Mouse (Mus musculus): ENCODE results near the gene Hoxd12.

GRCm38 (mm10) chr2:74681594-74682531, 7.0 kb downstream of the Hoxd12 start:
- TF ChIP-seq POLR2A (IDR thresholded peaks at IDR 0.05; ENCODE audit: borderline replicate concordance, control insufficient read depth, low read depth, low read length) (no peak), CTCF (IDR thresholded peaks at IDR 0.05; ENCODE audit: control insufficient read depth, insufficient read depth, low read length) (no peak)
